7 mouse cellular contexts compared by ENCODE assay signal in genomic region chr13:59073635-59074256, GRCm38 (mm10).
DNase-seq lines count a peak whose midpoint lies in the region; ATAC-seq and TF ChIP-seq lines count a peak whose summit lies in the region.

No protein-coding gene starts in this region.

- peak overlapping the region; percentile 29; the same call in 1 of the 2 replicates for H3K9ac ChIP-seq in heart, embryonic 12.5 days
- no peak overlapping the region for H3K9ac ChIP-seq in kidney, embryonic 16.5 days (replicated peaks; ENCODE audit: low read length)
- H3K9ac ChIP-seq in limb, embryonic 14.5 days (ENCODE audit: low read depth, low read length, severe bottlenecking) = no peak overlapping the region
- no peak overlapping the region for H3K9ac ChIP-seq in midbrain, postnatal 0 days (replicated peaks; ENCODE audit: low read length, poor library complexity, severe bottlenecking)
- H3K9ac ChIP-seq in stomach, postnatal 0 days (ENCODE audit: low read length) = no peak overlapping the region

- TF ChIP-seq CTCF in midbrain, postnatal 0 days (IDR thresholded peaks at IDR 0.05) = peak; percentile 96
- peak; percentile 95 for TF ChIP-seq CTCF in stomach, postnatal 0 days (IDR thresholded peaks at IDR 0.05; ENCODE audit: low read depth)

- peak; percentile 80 for DNase-seq in forebrain, embryonic 10.5 days (ENCODE audit: extremely low spot score, low spot score)
- peak; percentile 85 for DNase-seq in limb, embryonic 14.5 days (ENCODE audit: low spot score)
- DNase-seq in midbrain, postnatal 0 days (ENCODE audit: low spot score) = peak; percentile 90
- DNase-seq in stomach, postnatal 0 days (ENCODE audit: low spot score) = peak; percentile 82

- no peak overlapping the region for H3K27ac ChIP-seq in brown adipose tissue, adult 24 weeks (replicated peaks; ENCODE audit: low read depth, low read length)
- H3K27ac ChIP-seq in forebrain, embryonic 10.5 days = peak overlapping the region; percentile 74
- H3K27ac ChIP-seq in heart, embryonic 12.5 days (ENCODE audit: poor library complexity, severe bottlenecking) = no peak overlapping the region
- no peak overlapping the region for H3K27ac ChIP-seq in kidney, embryonic 16.5 days (ENCODE audit: low read length)
- H3K27ac ChIP-seq in limb, embryonic 14.5 days (replicated peaks; ENCODE audit: low read depth, low read length) = no peak overlapping the region
- peak overlapping the region; percentile 47 for H3K27ac ChIP-seq in midbrain, postnatal 0 days (ENCODE audit: low read depth, low read length)
- H3K27ac ChIP-seq in stomach, postnatal 0 days (replicated peaks) = no peak overlapping the region

- no peaks in the 10 kb centered on the region for H3K36me3 ChIP-seq in forebrain, embryonic 10.5 days (replicated peaks)
- H3K36me3 ChIP-seq in heart, embryonic 12.5 days = no peaks in the 10 kb centered on the region
- H3K36me3 ChIP-seq in kidney, embryonic 16.5 days (ENCODE audit: insufficient read depth, low read length) = no peaks in the 10 kb centered on the region
- H3K36me3 ChIP-seq in limb, embryonic 14.5 days (ENCODE audit: control insufficient read depth, insufficient read depth, low read length) = no peaks in the 10 kb centered on the region
- no peaks in the 10 kb centered on the region for H3K36me3 ChIP-seq in midbrain, postnatal 0 days (ENCODE audit: insufficient read depth, low read length)
- no peaks in the 10 kb centered on the region for H3K36me3 ChIP-seq in stomach, postnatal 0 days (ENCODE audit: control insufficient read depth, insufficient read depth, low read length)

- H3K4me1 ChIP-seq in brown adipose tissue, adult 24 weeks (ENCODE audit: control insufficient read depth, insufficient read depth, insufficient read length, low read length) = no peaks in the 10 kb centered on the region
- H3K4me1 ChIP-seq in forebrain, embryonic 10.5 days = peaks cover 18% of the 10 kb centered on the region
- peaks cover 4% of the 10 kb centered on the region; the same call in 1 of the 2 replicates for H3K4me1 ChIP-seq in heart, embryonic 12.5 days (replicated peaks)
- H3K4me1 ChIP-seq in kidney, embryonic 16.5 days (ENCODE audit: insufficient read depth, low read length) = 0 out of 2 replicates have a peak, but pooled peaks cover 3% of the 10 kb centered on the region
- H3K4me1 ChIP-seq in limb, embryonic 14.5 days (ENCODE audit: control insufficient read depth, insufficient read depth, low read length) = peaks cover 3% of the 10 kb centered on the region; the same call in 1 of the 2 replicates
- no peaks in the 10 kb centered on the region; the same call in 1 of the 2 replicates for H3K4me1 ChIP-seq in midbrain, postnatal 0 days (ENCODE audit: insufficient read depth, low read length)
- H3K4me1 ChIP-seq in stomach, postnatal 0 days (replicated peaks; ENCODE audit: control insufficient read depth, insufficient read depth) = no peaks in the 10 kb centered on the region

- peak overlapping the region; percentile 63 for H3K4me2 ChIP-seq in heart, embryonic 12.5 days
- peak overlapping the region; percentile 33 for H3K4me2 ChIP-seq in kidney, embryonic 16.5 days (replicated peaks; ENCODE audit: low read depth, low read length)
- H3K4me2 ChIP-seq in limb, embryonic 14.5 days (replicated peaks; ENCODE audit: low read depth, low read length, severe bottlenecking) = peak overlapping the region; percentile 33; the same call in 1 of the 2 replicates
- no peak overlapping the region for H3K4me2 ChIP-seq in midbrain, postnatal 0 days (ENCODE audit: low read depth, low read length, poor library complexity, severe bottlenecking)
- H3K4me2 ChIP-seq in stomach, postnatal 0 days (replicated peaks; ENCODE audit: low read depth) = peak overlapping the region; percentile 34; the same call in 1 of the 2 replicates

- no peaks in the 10 kb centered on the region for H3K9me3 ChIP-seq in forebrain, embryonic 10.5 days
- H3K9me3 ChIP-seq in heart, embryonic 12.5 days (replicated peaks) = no peaks in the 10 kb centered on the region
- H3K9me3 ChIP-seq in kidney, embryonic 16.5 days (ENCODE audit: low read length) = no peaks in the 10 kb centered on the region
- no peaks in the 10 kb centered on the region for H3K9me3 ChIP-seq in limb, embryonic 14.5 days (ENCODE audit: control insufficient read depth, low read length)
- no peaks in the 10 kb centered on the region for H3K9me3 ChIP-seq in midbrain, postnatal 0 days (ENCODE audit: low read length)
- no peaks in the 10 kb centered on the region for H3K9me3 ChIP-seq in stomach, postnatal 0 days (ENCODE audit: control insufficient read depth, low read length)

- TF ChIP-seq EP300 in stomach, postnatal 0 days (optimal IDR thresholded peaks at IDR 0.05) = no peak

- H3K4me3 ChIP-seq in brown adipose tissue, adult 24 weeks (ENCODE audit: insufficient read depth, low read depth, low read length) = 0 out of 2 replicates have a peak overlapping the region, but pooled peaks have one; percentile 20
- H3K4me3 ChIP-seq in forebrain, embryonic 10.5 days = peak overlapping the region; percentile 30; the same call in 1 of the 2 replicates
- peak overlapping the region; percentile 21 for H3K4me3 ChIP-seq in heart, embryonic 12.5 days
- no peak overlapping the region for H3K4me3 ChIP-seq in kidney, embryonic 16.5 days (ENCODE audit: low read length)
- H3K4me3 ChIP-seq in limb, embryonic 14.5 days (replicated peaks; ENCODE audit: low read length) = peak overlapping the region; percentile 17
- H3K4me3 ChIP-seq in midbrain, postnatal 0 days (ENCODE audit: low read depth, low read length) = no peak overlapping the region
- no peak overlapping the region for H3K4me3 ChIP-seq in stomach, postnatal 0 days (ENCODE audit: low read depth, low read length)

- H3K27me3 ChIP-seq in forebrain, embryonic 10.5 days (ENCODE audit: poor library complexity, severe bottlenecking) = peaks cover 61% of the 10 kb centered on the region
- H3K27me3 ChIP-seq in heart, embryonic 12.5 days (replicated peaks) = peaks cover 42% of the 10 kb centered on the region
- peaks cover 8% of the 10 kb centered on the region for H3K27me3 ChIP-seq in kidney, embryonic 16.5 days (ENCODE audit: insufficient read depth, low read length)
- peaks cover 10% of the 10 kb centered on the region; the same call in 1 of the 2 replicates for H3K27me3 ChIP-seq in limb, embryonic 14.5 days (ENCODE audit: control insufficient read depth, insufficient read depth, low read length)
- H3K27me3 ChIP-seq in midbrain, postnatal 0 days (ENCODE audit: insufficient read depth, low read length) = no peaks in the 10 kb centered on the region
- no peaks in the 10 kb centered on the region for H3K27me3 ChIP-seq in stomach, postnatal 0 days (ENCODE audit: control insufficient read depth, insufficient read depth, low read length)

- no peak for TF ChIP-seq POLR2A in limb, embryonic 14.5 days (IDR thresholded peaks at IDR 0.05; ENCODE audit: borderline replicate concordance, extremely low read depth, insufficient read depth, insufficient read length)

- 21% methylated on average over 26 of the region's 26 CpGs for WGBS in forebrain, embryonic 10.5 days
- 22% methylated on average over 26 of the region's 26 CpGs for WGBS in heart, embryonic 12.5 days
- 24% methylated on average over 26 of the region's 26 CpGs for WGBS in kidney, embryonic 16.5 days
- 27% methylated on average over 26 of the region's 26 CpGs for WGBS in limb, embryonic 14.5 days
- WGBS in midbrain, postnatal 0 days = 17% methylated on average over 26 of the region's 26 CpGs
- 29% methylated on average over 26 of the region's 26 CpGs for WGBS in stomach, postnatal 0 days

- ATAC-seq in heart, embryonic 12.5 days (ENCODE audit: insufficient number of reproducible peaks, low FRiP score) = peak; percentile 59; the same call in 1 of the 2 replicates
- ATAC-seq in kidney, embryonic 16.5 days (ENCODE audit: low FRiP score, low TSS enrichment) = peak; percentile 87
- peak; percentile 81; the same call in 1 of the 2 replicates for ATAC-seq in limb, embryonic 14.5 days (ENCODE audit: low FRiP score, low read depth)
- ATAC-seq in midbrain, postnatal 0 days (ENCODE audit: low FRiP score) = peak; percentile 88
- peak; percentile 77; the same call in 1 of the 2 replicates for ATAC-seq in stomach, postnatal 0 days (ENCODE audit: low FRiP score, low TSS enrichment)

Comparison
In these comparisons a context has a peak if more than half of its experiments do, and no peak if none do; other contexts are left out.
1. H3K27ac ChIP-seq: peak in forebrain, embryonic 10.5 days (single experiment) and midbrain, postnatal 0 days (single experiment); none in brown adipose tissue, adult 24 weeks (single experiment), heart, embryonic 12.5 days (single experiment), kidney, embryonic 16.5 days (single experiment), limb, embryonic 14.5 days (single experiment) and stomach, postnatal 0 days (single experiment).
2. H3K4me3 ChIP-seq: peak in brown adipose tissue, adult 24 weeks (single experiment), forebrain, embryonic 10.5 days (single experiment), heart, embryonic 12.5 days (single experiment) and limb, embryonic 14.5 days (single experiment); none in kidney, embryonic 16.5 days (single experiment), midbrain, postnatal 0 days (single experiment) and stomach, postnatal 0 days (single experiment).
3. Peak in every context shown above with its lines, with median percentiles within 50 percentile points of each other: DNase-seq and ATAC-seq.